Mouse (Mus musculus) CH12.LX (cell line): Measurements from ENCODE around the gene Il16. TPM values are rescaled to one million over a fixed set of nuclear protein-coding genes. Genes with fewer than 3 reads are reported as not detected.

Source experiments
- DNase-seq: peaks from one replicate; pipeline ENCODE4 v3.0.0-alpha.2; 2013; ENCODE audit errors: extremely low read depth
- H3K27ac ChIP-seq: 2 replicates; pipeline ENCODE4 v1.5.1; 2012; ENCODE audit warnings: low read depth, mild to moderate bottlenecking, control low read depth, moderate library complexity; ENCODE audit not compliant: insufficient read depth
- H3K27me3 ChIP-seq: replicated peaks from 2 replicates; pipeline ENCODE3; 2012; ENCODE audit warnings: inconsistent platforms
- H3K36me3 ChIP-seq, 2 experiments: replicated peaks in 1 of 2; 2 replicates each; pipeline versions ENCODE3 to v1.6.1; 2012; ENCODE audit warnings: inconsistent platforms in 1 of 2, low read length in 1 of 2, mild to moderate bottlenecking in 1 of 2, mixed read lengths in 1 of 2, moderate library complexity in 1 of 2; ENCODE audit not compliant: control insufficient read depth in 1 of 2, insufficient read depth in 1 of 2
- H3K4me1 ChIP-seq, 2 experiments: 2 replicates each; pipeline ENCODE4 v1.6.1; 2012; ENCODE audit warnings: inconsistent platforms in 1 of 2, moderate library complexity in 1 of 2; ENCODE audit not compliant: insufficient read depth in 2 of 2, control insufficient read depth in 1 of 2
- H3K4me2 ChIP-seq: 2 replicates; pipeline ENCODE4 v1.6.1; 2012; ENCODE audit warnings: low read depth, mild to moderate bottlenecking, control low read depth; ENCODE audit not compliant: poor library complexity, insufficient read depth, severe bottlenecking
- H3K4me3 ChIP-seq, 3 experiments: fragments of 150-350 bp in 1 of 3; sonication (generic) in 1 of 3; replicated peaks in 1 of 3; 2 replicates each; pipeline versions ENCODE3 to v1.5.1; 2011 to 2012; ENCODE audit warnings: low read depth in 2 of 3, low read length in 2 of 3, mild to moderate bottlenecking in 2 of 3, moderate library complexity in 2 of 3, control low read depth in 1 of 3, improper control_type of control experiment in 1 of 3, inconsistent platforms in 1 of 3, mixed read lengths in 1 of 3; ENCODE audit not compliant: poor library complexity in 1 of 3
- H3K79me2 ChIP-seq: replicated peaks from 2 replicates; pipeline ENCODE4 v1.6.1; 2012; ENCODE audit warnings: mild to moderate bottlenecking, moderate library complexity; ENCODE audit not compliant: control insufficient read depth, poor library complexity, insufficient read depth, severe bottlenecking; ENCODE audit errors: extremely low read depth
- H3K9ac ChIP-seq: 2 replicates; pipeline ENCODE4 v1.6.1; 2012; ENCODE audit warnings: low read depth, mild to moderate bottlenecking, control low read depth, moderate library complexity; ENCODE audit not compliant: insufficient read depth
- H3K9me3 ChIP-seq: replicated peaks from 2 replicates; pipeline ENCODE3; 2012; ENCODE audit warnings: low read length, inconsistent platforms, mixed read lengths
- BHLHE40 ChIP-seq: IDR thresholded peaks from 2 replicates; pipeline ENCODE4 v1.6.1; 2011; ENCODE audit warnings: mild to moderate bottlenecking, low read depth, low read length, improper control_type of control experiment
- CHD1 ChIP-seq: IDR thresholded peaks from 2 replicates; pipeline ENCODE4 v1.6.1; 2012; ENCODE audit warnings: low read depth, low read length, improper control_type of control experiment, inconsistent platforms
- CHD2 ChIP-seq: IDR thresholded peaks from 2 replicates; pipeline ENCODE4 v1.6.1; 2011; ENCODE audit warnings: low read length, improper control_type of control experiment
- CTCF ChIP-seq, 2 experiments: IDR thresholded peaks in 1 of 2; conservative IDR thresholded peaks in 1 of 2; 2 replicates each; pipeline ENCODE4 v1.5.1; 2011 to 2012; ENCODE audit warnings: low read depth in 2 of 2, low read length in 2 of 2, improper control_type of control experiment in 1 of 2, inconsistent platforms in 1 of 2, mild to moderate bottlenecking in 1 of 2, moderate library complexity in 1 of 2
- E2F4 ChIP-seq: IDR thresholded peaks from 2 replicates; pipeline ENCODE4 v1.6.1; 2011; ENCODE audit warnings: low read depth, low read length, improper control_type of control experiment; ENCODE audit not compliant: insufficient replicate concordance
- ELF1 ChIP-seq: IDR thresholded peaks from 2 replicates; pipeline ENCODE4 v1.6.1; 2014; ENCODE audit warnings: low read depth, mild to moderate bottlenecking, inconsistent platforms, low read length, improper control_type of control experiment
- EP300 ChIP-seq: IDR thresholded peaks from 2 replicates; pipeline ENCODE4 v1.6.1; 2011; ENCODE audit warnings: low read length, improper control_type of control experiment
- ETS1 ChIP-seq: conservative IDR thresholded peaks from 2 replicates; pipeline ENCODE4 v1.6.1; 2012; ENCODE audit warnings: low read depth, mild to moderate bottlenecking, inconsistent platforms, low read length, improper control_type of control experiment, moderate library complexity
- GABPA ChIP-seq: IDR thresholded peaks from 2 replicates; pipeline ENCODE4 v1.6.1; 2012; ENCODE audit warnings: low read depth, low read length, improper control_type of control experiment, inconsistent platforms; ENCODE audit not compliant: insufficient replicate concordance
- HCFC1 ChIP-seq: IDR thresholded peaks from 2 replicates; pipeline ENCODE4 v1.6.1; 2012; ENCODE audit warnings: low read depth, mild to moderate bottlenecking, inconsistent platforms, low read length, improper control_type of control experiment
- IRF4 ChIP-seq: IDR thresholded peaks from 2 replicates; pipeline ENCODE4 v1.6.1; 2014; ENCODE audit warnings: low read depth, mild to moderate bottlenecking, inconsistent platforms, low read length, improper control_type of control experiment
- JUN ChIP-seq: IDR thresholded peaks from 2 replicates; pipeline ENCODE4 v1.6.1; 2011; ENCODE audit warnings: low read depth, mild to moderate bottlenecking, low read length, improper control_type of control experiment, moderate library complexity; ENCODE audit not compliant: insufficient read depth
- JUND ChIP-seq: conservative IDR thresholded peaks from 2 replicates; pipeline ENCODE4 v1.6.1; 2011; ENCODE audit warnings: low read depth, low read length, improper control_type of control experiment
- KAT2A ChIP-seq: IDR thresholded peaks from 2 replicates; pipeline ENCODE4 v1.6.1; 2012; ENCODE audit warnings: low read length, improper control_type of control experiment, inconsistent platforms; ENCODE audit not compliant: insufficient replicate concordance
- MAFK ChIP-seq: IDR thresholded peaks from 2 replicates; pipeline ENCODE4 v1.6.1; 2011; ENCODE audit warnings: low read length, improper control_type of control experiment; ENCODE audit not compliant: insufficient replicate concordance
- MAZ ChIP-seq: IDR thresholded peaks from 2 replicates; pipeline ENCODE4 v1.6.1; 2012; ENCODE audit warnings: low read depth, mild to moderate bottlenecking, inconsistent platforms, low read length, improper control_type of control experiment, moderate library complexity
- MEF2A ChIP-seq: IDR thresholded peaks from 2 replicates; pipeline ENCODE4 v1.6.1; 2014; ENCODE audit warnings: low read depth, mild to moderate bottlenecking, inconsistent platforms, low read length, improper control_type of control experiment, borderline replicate concordance
- NELFE ChIP-seq: IDR thresholded peaks from 2 replicates; pipeline ENCODE4 v1.6.1; 2011; ENCODE audit warnings: low read depth, low read length, improper control_type of control experiment
- PAX5 ChIP-seq: IDR thresholded peaks from 2 replicates; pipeline ENCODE4 v1.6.1; 2012; ENCODE audit warnings: low read length, inconsistent platforms, mixed read lengths
- RAD21 ChIP-seq: IDR thresholded peaks from 2 replicates; pipeline ENCODE4 v1.6.1; 2011; ENCODE audit warnings: low read depth, mild to moderate bottlenecking, low read length, improper control_type of control experiment, moderate library complexity
- RCOR1 ChIP-seq: conservative IDR thresholded peaks from 2 replicates; pipeline ENCODE4 v1.6.1; 2012; ENCODE audit warnings: low read depth, mild to moderate bottlenecking, inconsistent platforms, low read length, improper control_type of control experiment
- SMC3 ChIP-seq: IDR thresholded peaks from 2 replicates; pipeline ENCODE4 v1.6.1; 2011; ENCODE audit warnings: low read depth, low read length, improper control_type of control experiment
- TBP ChIP-seq: conservative IDR thresholded peaks from 2 replicates; pipeline ENCODE4 v1.6.1; 2011; ENCODE audit warnings: low read depth, low read length, improper control_type of control experiment
- UBTF ChIP-seq: IDR thresholded peaks from 2 replicates; pipeline ENCODE4 v1.6.1; 2012; ENCODE audit warnings: low read depth, mild to moderate bottlenecking, inconsistent platforms, low read length, improper control_type of control experiment, moderate library complexity
- USF1 ChIP-seq: IDR thresholded peaks from 2 replicates; pipeline ENCODE4 v1.6.1; 2014; ENCODE audit warnings: low read depth, mild to moderate bottlenecking, inconsistent platforms, low read length, improper control_type of control experiment
- USF2 ChIP-seq: conservative IDR thresholded peaks from 2 replicates; pipeline ENCODE4 v1.6.1; 2011; ENCODE audit warnings: low read depth, low read length, improper control_type of control experiment
- ZC3H11A ChIP-seq: IDR thresholded peaks from 2 replicates; pipeline ENCODE4 v1.6.1; 2012; ENCODE audit warnings: low read depth, mild to moderate bottlenecking, inconsistent platforms, low read length, improper control_type of control experiment
- ZKSCAN1 ChIP-seq: IDR thresholded peaks from 2 replicates; pipeline ENCODE4 v1.6.1; 2012; ENCODE audit warnings: low read depth, inconsistent platforms, low read length, improper control_type of control experiment, borderline replicate concordance
- ZNF384 ChIP-seq: IDR thresholded peaks from 2 replicates; pipeline ENCODE4 v1.6.1; 2012; ENCODE audit warnings: low read depth, low read length, improper control_type of control experiment, inconsistent platforms
- dilution Hi-C: fragments of 300-500 bp; cut with MboI; formaldehyde crosslinking; loops from 2 replicates; pipeline ENCODE4 v1.14.3; 2020; ENCODE audit warnings: low sequenced_read_pairs; ENCODE audit not compliant: extremely low pct_unique_long_range_greater_than_20kb, extremely low pct_ligation_motif_present
- in situ Hi-C: fragments of 300-500 bp; cut with MboI; formaldehyde crosslinking; loops from 3 replicates; pipeline ENCODE4 v1.14.3; 2019; ENCODE audit warnings: low sequenced_read_pairs, low pct_ligation_motif_present, low pct_unique_long_range_greater_than_20kb, mixed read lengths
- polyA plus RNA-seq: library from polyadenylated mRNA; unstranded; fragments of >175 nt; gene quantifications from 2 replicates; pipeline ENCODE4 v1.2.1, GENCODE M21; 2012; ENCODE audit warnings: low read depth; ENCODE audit not compliant: insufficient read length
- total RNA-seq, 2 experiments: library from RNA; depleted of rRNA; stranded (reverse); fragments of 300-350 nt in 1 of 2; fragments of >200 nt in 1 of 2; gene quantifications; 2 replicates each; pipeline ENCODE4 v1.2.3; 2012 to 2014

The Il16 gene
- total and polyA plus RNA-seq, 3 experiments, result 39.8 to 62.1 (median 55.5) TPM

DNA sequence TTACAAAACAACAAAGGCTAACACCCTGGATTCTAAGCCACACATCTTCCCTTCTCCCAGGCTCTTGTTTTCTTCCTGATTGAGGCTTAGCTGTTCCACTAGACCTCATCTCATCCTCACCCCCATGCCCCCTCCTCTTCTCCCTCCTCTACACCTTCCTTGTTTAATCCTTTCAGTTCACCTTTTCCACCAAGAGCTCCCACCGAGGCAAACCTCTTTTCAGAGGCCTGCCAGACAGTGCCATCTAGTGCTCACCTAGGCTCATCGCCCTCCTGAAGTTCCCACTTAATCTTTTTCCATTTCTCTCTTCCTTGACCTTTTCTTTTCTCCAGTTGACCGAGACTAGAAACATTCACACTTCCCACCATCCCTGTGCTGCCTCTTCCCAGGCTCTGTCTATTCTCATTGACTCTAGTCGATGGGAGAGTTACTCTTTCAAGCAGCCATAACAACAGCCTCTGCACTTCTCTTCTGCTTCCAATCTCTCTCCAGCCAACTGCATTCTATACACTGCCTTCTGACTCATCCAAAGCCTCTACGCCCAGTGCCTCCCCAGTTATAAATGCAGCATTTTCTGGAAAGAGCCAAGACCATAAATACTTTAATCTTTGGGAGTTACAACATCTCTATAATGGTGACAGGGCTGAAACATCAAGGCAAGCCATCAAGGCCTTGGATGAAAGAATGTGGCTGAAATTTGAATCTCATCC, 69.8 kb downstream of the Il16 start:
- H3K4me3 ChIP-seq, result no peak overlapping the region
- no peak for DNase-seq
- H3K4me1 ChIP-seq, result peaks cover 0 to 12% of the 10 kb centered on the region in 2 experiments; a peak in 2 of 4 replicates
- TF ChIP-seq ELF1 (0 out of 2 replicates have a peak, but pooled peaks have one; percentile 24), MAZ (0 out of 2 replicates have a peak, but pooled peaks have one; percentile 30), RAD21 (peak; percentile 93), HCFC1 (no peak), RCOR1 (0 out of 2 replicates have a peak, but pooled peaks have one; percentile 28), EP300 (no peak), MEF2A (no peak; the same call in 1 of the 2 replicates), PAX5 (no peak), CHD1 (no peak), ZC3H11A (peak; percentile 84), SMC3 (peak; percentile 96), KAT2A (no peak), NELFE (0 out of 2 replicates have a peak, but pooled peaks have one; percentile 14), E2F4 (no peak), CTCF (conservative IDR thresholded peaks at IDR 0.05 in 1 of 2, IDR thresholded peaks at IDR 0.05 in 1 of 2; ENCODE audit: low read depth in 2 of 2, low read length in 2 of 2) (peak; percentile 29 to 94; a peak in 2 of 4 replicates), IRF4 (peak; percentile 67; the same call in 1 of the 2 replicates)
- H3K79me2 ChIP-seq, result no peaks in the 10 kb centered on the region
- no peaks in the 10 kb centered on the region for H3K27me3 ChIP-seq
- in situ Hi-C loops, result no loop called here
- H3K36me3 ChIP-seq, result no peaks in the 10 kb centered on the region
- no peak overlapping the region for H3K9ac ChIP-seq
- peaks cover 7% of the 10 kb centered on the region for H3K9me3 ChIP-seq
- no peak overlapping the region for H3K27ac ChIP-seq
- dilution Hi-C loops, result no loop called here
- H3K4me2 ChIP-seq, result no peak overlapping the region

DNA sequence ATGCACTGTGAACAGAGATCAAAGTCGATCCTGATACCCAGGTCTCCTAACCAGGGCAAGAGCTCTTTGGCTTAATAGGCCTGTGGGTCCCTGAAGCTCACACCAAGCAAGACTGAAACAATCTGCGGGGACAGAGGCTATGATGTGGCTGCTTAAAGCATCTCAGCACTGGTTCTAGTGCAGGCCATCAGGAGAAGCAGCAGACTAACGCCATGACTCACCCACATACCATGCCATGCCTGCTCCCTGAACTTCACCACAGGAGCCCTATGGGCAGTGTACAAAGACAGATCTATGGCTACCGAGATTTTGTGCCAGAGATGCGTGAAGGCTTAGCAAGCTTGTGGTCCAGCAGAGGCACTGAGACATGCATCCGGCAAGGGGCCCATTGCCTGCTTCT, 74.0 kb downstream of the Il16 start:
- in situ Hi-C loops (loop anchor here (5.0 to 25.0 kb wide), 2 partner anchors 99 to 216 kb away; partner anchors contain the start of genes Mesd and Tlnrd1), dilution Hi-C loops (no loop called here)
- Histone ChIP-seq H3K4me1 (peaks cover 0 to 14% of the 10 kb centered on the region in 2 experiments; a peak in 2 of 4 replicates), H3K9me3 (peaks cover 7% of the 10 kb centered on the region), H3K9ac (no peak overlapping the region), H3K27me3 (no peaks in the 10 kb centered on the region), H3K4me2 (no peak overlapping the region), H3K36me3 (no peaks in the 10 kb centered on the region), H3K4me3 (no peak overlapping the region), H3K27ac (no peak overlapping the region), H3K79me2 (no peaks in the 10 kb centered on the region)
- TF ChIP-seq IRF4 (no peak), UBTF (no peak), JUN (no peak), ZKSCAN1 (no peak), ETS1 (no peak), CHD2 (no peak), ZNF384 (no peak), JUND (no peak), USF2 (no peak), KAT2A (no peak), USF1 (no peak), BHLHE40 (no peak), ZC3H11A (no peak), TBP (no peak), GABPA (no peak), MAFK (no peak), MAZ (no peak)
- DNase-seq, result no peak
